Mouse (Mus musculus) stomach, postnatal 0 days (tissue): ENCODE results near the gene Xylb.

Experiments used
- CTCF ChIP-seq: IDR thresholded peaks from 2 replicates; pipeline ENCODE4 v1.5.1; 2016; ENCODE audit warnings: antibody characterized with exemption, low read depth, mild to moderate bottlenecking, moderate library complexity
- EP300 ChIP-seq: optimal IDR thresholded peaks from 2 replicates; pipeline ENCODE3; 2016; ENCODE audit warnings: antibody characterized with exemption

- TF ChIP-seq CTCF (no peak), EP300 (no peak)
These were observed 60.8 kb downstream of the Xylb start for GRCm38 (mm10) chr9:119418025-119418424.
